ENCODE assay signal across 8 mouse cellular contexts in genomic region chr6:121210926-121211289, GRCm38 (mm10). TPM values are rescaled to one million over a fixed set of nuclear protein-coding genes. Genes with fewer than 3 reads are reported as not detected.
DNase-seq lines count a peak whose midpoint lies in the region; ATAC-seq and TF ChIP-seq lines count a peak whose summit lies in the region.

No protein-coding gene starts in this region.

- peak overlapping the region; percentile 55 for H3K9ac ChIP-seq in hindbrain, embryonic 14.5 days
- peak overlapping the region; percentile 56 for H3K9ac ChIP-seq in midbrain, embryonic 15.5 days

- H3K36me3 ChIP-seq in kidney, adult 2 months (ENCODE audit: control insufficient read depth, insufficient read depth, low read length) = no peaks in the 10 kb centered on the region
- no peaks in the 10 kb centered on the region for H3K36me3 ChIP-seq in embryonic facial prominence, embryonic 10.5 days (replicated peaks)
- H3K36me3 ChIP-seq in hindbrain, embryonic 14.5 days (replicated peaks; ENCODE audit: control insufficient read depth, insufficient read depth) = no peaks in the 10 kb centered on the region
- no peaks in the 10 kb centered on the region for H3K36me3 ChIP-seq in midbrain, embryonic 15.5 days (replicated peaks)

- TF ChIP-seq CTCF in kidney, adult 2 months (conservative IDR thresholded peaks at IDR 0.05; ENCODE audit: insufficient read depth, insufficient read length, low read depth, low read length) = no peak

- H3K27ac ChIP-seq in kidney, adult 2 months (ENCODE audit: insufficient read depth, low read depth, low read length) = no peak overlapping the region
- 0 out of 2 replicates have a peak overlapping the region, but pooled peaks have one; percentile 54 for H3K27ac ChIP-seq in embryonic facial prominence, embryonic 10.5 days (replicated peaks)
- H3K27ac ChIP-seq in hindbrain, embryonic 14.5 days = no peak overlapping the region
- H3K27ac ChIP-seq in midbrain, embryonic 15.5 days = no peak overlapping the region

- no peaks in the 10 kb centered on the region for H3K27me3 ChIP-seq in kidney, adult 2 months (replicated peaks; ENCODE audit: control insufficient read depth, insufficient read depth, low read length)
- peaks cover 42% of the 10 kb centered on the region for H3K27me3 ChIP-seq in embryonic facial prominence, embryonic 10.5 days (replicated peaks; ENCODE audit: low read depth, poor library complexity, severe bottlenecking)
- peaks cover 20% of the 10 kb centered on the region for H3K27me3 ChIP-seq in hindbrain, embryonic 14.5 days (ENCODE audit: control insufficient read depth, insufficient read depth, low read length)
- 0 out of 2 replicates have a peak, but pooled peaks cover 15% of the 10 kb centered on the region for H3K27me3 ChIP-seq in midbrain, embryonic 15.5 days (replicated peaks)

- no peak for DNase-seq in kidney, adult 2 months
- no peak for DNase-seq in kidney, postnatal 4 days
- no peak for DNase-seq in embryonic facial prominence, embryonic 10.5 days (ENCODE audit: low spot score)
- no peak for DNase-seq in hindbrain, embryonic 14.5 days (ENCODE audit: low spot score)
- no peak for DNase-seq in right cerebral cortex, postnatal 25 days
- DNase-seq in testis, postnatal 14 days (ENCODE audit: low spot score) = no peak
- no peak for DNase-seq in layer of hippocampus, postnatal 36 days

- peak; percentile 15; the same call in 1 of the 2 replicates for ATAC-seq in hindbrain, embryonic 14.5 days (ENCODE audit: low FRiP score)
- peak; percentile 41; the same call in 1 of the 2 replicates for ATAC-seq in midbrain, embryonic 15.5 days (replicated peaks)

- peak overlapping the region; percentile 51 for H3K4me3 ChIP-seq in kidney, adult 2 months (ENCODE audit: insufficient read depth, low read depth, low read length)
- H3K4me3 ChIP-seq in embryonic facial prominence, embryonic 10.5 days = peak overlapping the region; percentile 61
- H3K4me3 ChIP-seq in hindbrain, embryonic 14.5 days (replicated peaks; ENCODE audit: low read length) = peak overlapping the region; percentile 41
- peak overlapping the region; percentile 45 for H3K4me3 ChIP-seq in midbrain, embryonic 15.5 days

- TF ChIP-seq POLR2A in kidney, adult 2 months (IDR thresholded peaks at IDR 0.05; ENCODE audit: low read depth, low read length) = no peak

- no peaks in the 10 kb centered on the region for H3K4me1 ChIP-seq in kidney, adult 2 months (ENCODE audit: control insufficient read depth, insufficient read depth, low read length)
- peaks cover 19% of the 10 kb centered on the region for H3K4me1 ChIP-seq in embryonic facial prominence, embryonic 10.5 days
- H3K4me1 ChIP-seq in hindbrain, embryonic 14.5 days (replicated peaks; ENCODE audit: control insufficient read depth, insufficient read depth, low read length) = peaks cover 9% of the 10 kb centered on the region; the same call in 1 of the 2 replicates
- peaks cover 16% of the 10 kb centered on the region for H3K4me1 ChIP-seq in midbrain, embryonic 15.5 days

- 3% methylated on average over 12 of the region's 12 CpGs for WGBS in kidney, adult 2 months
- WGBS in embryonic facial prominence, embryonic 10.5 days = 2% methylated on average over 12 of the region's 12 CpGs
- 2% methylated on average over 12 of the region's 12 CpGs for WGBS in hindbrain, embryonic 14.5 days
- WGBS in midbrain, embryonic 15.5 days = under 1% methylated on average over 12 of the region's 12 CpGs

- 0 out of 2 replicates have a peak, but pooled peaks cover 3% of the 10 kb centered on the region for H3K9me3 ChIP-seq in embryonic facial prominence, embryonic 10.5 days
- no peaks in the 10 kb centered on the region for H3K9me3 ChIP-seq in hindbrain, embryonic 14.5 days (ENCODE audit: control insufficient read depth, low read length)
- H3K9me3 ChIP-seq in midbrain, embryonic 15.5 days = no peaks in the 10 kb centered on the region

- H3K4me2 ChIP-seq in hindbrain, embryonic 14.5 days (replicated peaks) = peak overlapping the region; percentile 84
- H3K4me2 ChIP-seq in midbrain, embryonic 15.5 days = peak overlapping the region; percentile 96

RNA-seq across cellular contexts. Expression of gene Tuba8, which starts 0.4 kb away (rescaled TPM):
- polyA plus RNA-seq in kidney, adult 2 months (2012; rRNA removed) = 0.94 and 2.5 TPM in 2 replicates
- 0.41 and 0.60 TPM in 2 replicates for polyA plus RNA-seq in embryonic facial prominence, embryonic 10.5 days (2016; fragmentation: Nextera tagmentation; extraction: Ambion mirVana)
- 1.0 and 1.4 TPM in 2 replicates for polyA plus RNA-seq in hindbrain, embryonic 14.5 days (2014; fragmentation: Nextera tagmentation; extraction: Ambion mirVana)
- 0.70 and 1.1 TPM in 2 replicates for polyA plus RNA-seq in midbrain, embryonic 15.5 days (2015; fragmentation: Nextera tagmentation; extraction: Ambion mirVana)
- 1 to 10 TPM; 4.9 to 6.9 TPM for total RNA-seq in layer of hippocampus, postnatal 36 days (2021)

RNA-seq across cellular contexts. Expression of gene Pex26, which starts 27.4 kb away (rescaled TPM):
- polyA plus RNA-seq in kidney, adult 2 months (2012; rRNA removed) = 21.0 and 24.2 TPM in 2 replicates
- polyA plus RNA-seq in embryonic facial prominence, embryonic 10.5 days (2016; fragmentation: Nextera tagmentation; extraction: Ambion mirVana) = 10.9 and 11.5 TPM in 2 replicates
- 13.9 and 15.2 TPM in 2 replicates for polyA plus RNA-seq in hindbrain, embryonic 14.5 days (2014; fragmentation: Nextera tagmentation; extraction: Ambion mirVana)
- polyA plus RNA-seq in midbrain, embryonic 15.5 days (2015; fragmentation: Nextera tagmentation; extraction: Ambion mirVana) = 19.9 and 20.4 TPM in 2 replicates
- 10 to 100 TPM; 11.6 to 11.9 TPM for total RNA-seq in layer of hippocampus, postnatal 36 days (2021)

RNA-seq across cellular contexts. Expression of gene Usp18, which starts 34.8 kb away (rescaled TPM):
- polyA plus RNA-seq in kidney, adult 2 months (2012; rRNA removed) = 5.9 and 9.7 TPM in 2 replicates
- polyA plus RNA-seq in embryonic facial prominence, embryonic 10.5 days (2016; fragmentation: Nextera tagmentation; extraction: Ambion mirVana) = 0.39 and 0.50 TPM in 2 replicates
- polyA plus RNA-seq in hindbrain, embryonic 14.5 days (2014; fragmentation: Nextera tagmentation; extraction: Ambion mirVana) = 0.59 and 2.2 TPM in 2 replicates
- polyA plus RNA-seq in midbrain, embryonic 15.5 days (2015; fragmentation: Nextera tagmentation; extraction: Ambion mirVana) = 2.1 and 3.4 TPM in 2 replicates
- under 1 TPM; 0.20 to 0.47 TPM for total RNA-seq in layer of hippocampus, postnatal 36 days (2021)
